Mouse (Mus musculus): ENCODE measurements around the gene Trabd2b. TPM values are rescaled to one million over a fixed set of nuclear protein-coding genes. Genes with fewer than 3 reads are reported as not detected.

Trabd2b gene
- total and polyA plus RNA-seq, 3 experiments, result not detected

DNA sequence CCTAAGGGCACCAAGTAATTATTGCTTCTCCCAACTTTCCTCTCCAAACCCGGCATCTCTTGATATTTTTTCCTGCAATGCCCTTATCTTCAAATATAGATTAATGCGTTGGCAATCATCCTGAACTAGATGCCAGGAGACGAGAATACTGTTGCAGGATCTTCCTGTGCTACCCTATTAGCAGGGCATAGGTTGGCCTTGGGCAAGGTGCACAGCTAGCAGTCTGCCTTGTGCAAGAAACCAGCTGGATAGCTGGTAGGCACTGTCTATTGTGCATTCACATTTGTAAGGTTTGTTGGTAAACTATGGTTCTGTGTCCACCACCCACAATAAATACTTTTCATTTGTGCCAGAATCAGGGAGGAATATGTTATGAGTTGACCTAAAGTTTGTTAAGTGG lies 992 bp downstream of the Trabd2b start:
- Histone ChIP-seq H3K36me3 (ENCODE audit: control insufficient read depth in 1 of 2, insufficient read depth in 2 of 2, low read length in 2 of 2) (no peaks in the 10 kb centered on the region), H3K9me3 (replicated peaks; ENCODE audit: insufficient read depth, low read length) (no peaks in the 10 kb centered on the region), H3K4me1 (ENCODE audit: control insufficient read depth in 1 of 2, insufficient read depth in 2 of 2, low read length in 2 of 2) (no peaks in the 10 kb centered on the region), H3K9ac (ENCODE audit: control insufficient read depth, low read depth, low read length, poor library complexity, severe bottlenecking) (no peak overlapping the region), H3K27ac (ENCODE audit: control insufficient read depth, low read depth, low read length) (no peak overlapping the region), H3K79me2 (ENCODE audit: control insufficient read depth, insufficient read depth, low read length, poor library complexity) (no peaks in the 10 kb centered on the region), H3K27me3 (ENCODE audit: control insufficient read depth in 1 of 2, insufficient read depth in 2 of 2, low read length in 2 of 2) (no peaks in the 10 kb centered on the region), H3K4me3 (ENCODE audit: control insufficient read depth in 1 of 2, insufficient read depth in 1 of 2, low read depth in 2 of 2, low read length in 2 of 2) (no peak overlapping the region)
- TF ChIP-seq USF1 (IDR thresholded peaks at IDR 0.05; ENCODE audit: low read depth, low read length) (no peak), TCF12 (IDR thresholded peaks at IDR 0.05; ENCODE audit: low read depth, low read length) (no peak), POLR2AphosphoS5 (IDR thresholded peaks at IDR 0.05; ENCODE audit: borderline replicate concordance, low read depth, low read length) (no peak), MXI1 (IDR thresholded peaks at IDR 0.05; ENCODE audit: low read depth, low read length) (no peak), NRF1 (IDR thresholded peaks at IDR 0.05; ENCODE audit: insufficient read depth, low read depth, low read length, poor library complexity, severe bottlenecking) (no peak), MYB (IDR thresholded peaks at IDR 0.05; ENCODE audit: low read depth, low read length) (no peak), MYC (IDR thresholded peaks at IDR 0.05; ENCODE audit: low read depth, low read length) (no peak), TBP (IDR thresholded peaks at IDR 0.05; ENCODE audit: low read depth, low read length) (no peak), MAZ (IDR thresholded peaks at IDR 0.05; ENCODE audit: low read depth, low read length) (no peak), USF2 (IDR thresholded peaks at IDR 0.05; ENCODE audit: borderline replicate concordance in 1 of 2, insufficient read depth in 1 of 2, low read depth in 1 of 2, low read length in 2 of 2) (no peak), NELFE (IDR thresholded peaks at IDR 0.05; ENCODE audit: low read depth, low read length) (no peak), GATA1 (IDR thresholded peaks at IDR 0.05; ENCODE audit: low read depth, low read length) (no peak), MAFK (IDR thresholded peaks at IDR 0.05; ENCODE audit: borderline replicate concordance, low read depth, low read length) (no peak), SMC3 (IDR thresholded peaks at IDR 0.05; ENCODE audit: low read depth, low read length) (no peak), POLR2A (IDR thresholded peaks at IDR 0.05; ENCODE audit: control insufficient read depth in 1 of 2, insufficient read depth in 1 of 2, low read depth in 1 of 2, low read length in 2 of 2, poor library complexity in 1 of 2) (no peak)
- no peak for DNase-seq (ENCODE audit: low read depth, low spot score)

DNA sequence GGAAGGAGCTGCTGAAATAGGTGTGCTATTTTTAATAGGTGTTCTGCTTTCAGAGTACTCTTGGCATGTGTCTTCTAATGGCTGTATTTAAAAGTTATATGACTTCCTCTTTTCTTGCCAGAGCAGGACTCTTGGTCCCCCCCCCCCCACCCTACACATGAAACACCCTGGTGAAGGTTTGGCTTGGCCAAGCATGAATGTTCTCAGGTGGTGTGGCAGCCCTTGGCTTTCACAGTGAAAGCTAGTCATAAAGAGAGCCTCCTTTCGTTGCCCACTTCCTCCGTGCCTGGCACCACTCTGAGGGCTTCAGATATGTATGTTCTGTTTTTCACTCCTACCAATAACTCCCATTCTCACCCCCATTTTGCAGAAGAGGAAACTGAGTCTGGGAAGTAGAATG lies 1.8 kb downstream of the Trabd2b start:
- Histone ChIP-seq H3K4me1 (ENCODE audit: control insufficient read depth in 1 of 2, insufficient read depth in 2 of 2, low read length in 2 of 2) (no peaks in the 10 kb centered on the region), H3K9me3 (replicated peaks; ENCODE audit: insufficient read depth, low read length) (no peaks in the 10 kb centered on the region), H3K27me3 (ENCODE audit: control insufficient read depth in 1 of 2, insufficient read depth in 2 of 2, low read length in 2 of 2) (no peaks in the 10 kb centered on the region), H3K36me3 (ENCODE audit: control insufficient read depth in 1 of 2, insufficient read depth in 2 of 2, low read length in 2 of 2) (no peaks in the 10 kb centered on the region), H3K79me2 (ENCODE audit: control insufficient read depth, insufficient read depth, low read length, poor library complexity) (no peaks in the 10 kb centered on the region), H3K9ac (ENCODE audit: control insufficient read depth, low read depth, low read length, poor library complexity, severe bottlenecking) (no peak overlapping the region), H3K4me3 (ENCODE audit: control insufficient read depth in 1 of 2, insufficient read depth in 1 of 2, low read depth in 2 of 2, low read length in 2 of 2) (no peak overlapping the region), H3K27ac (ENCODE audit: control insufficient read depth, low read depth, low read length) (no peak overlapping the region)
- no peak for TF ChIP-seq HCFC1 (IDR thresholded peaks at IDR 0.05; ENCODE audit: low read depth, low read length)
- TF ChIP-seq ETS1 (IDR thresholded peaks at IDR 0.05; ENCODE audit: low read depth, low read length), result no peak
- TF ChIP-seq POLR2AphosphoS5 (IDR thresholded peaks at IDR 0.05; ENCODE audit: borderline replicate concordance, low read depth, low read length), result no peak
- TF ChIP-seq MXI1 (IDR thresholded peaks at IDR 0.05; ENCODE audit: low read depth, low read length), result no peak
- no peak for TF ChIP-seq EP300 (IDR thresholded peaks at IDR 0.05; ENCODE audit: low read depth in 1 of 2, low read length in 2 of 2)
- TF ChIP-seq MYC (IDR thresholded peaks at IDR 0.05; ENCODE audit: low read depth, low read length), result no peak
- TF ChIP-seq SIN3A (IDR thresholded peaks at IDR 0.05; ENCODE audit: low read length), result no peak
- no peak for TF ChIP-seq MAZ (IDR thresholded peaks at IDR 0.05; ENCODE audit: low read depth, low read length)
- no peak for TF ChIP-seq CTCF (IDR thresholded peaks at IDR 0.05 in 2 of 3, conservative IDR thresholded peaks at IDR 0.05 in 1 of 3; ENCODE audit: control insufficient read depth in 1 of 3, insufficient read depth in 1 of 3, low read depth in 2 of 3, low read length in 3 of 3, poor library complexity in 1 of 3, severe bottlenecking in 1 of 3)
- TF ChIP-seq USF1 (IDR thresholded peaks at IDR 0.05; ENCODE audit: low read depth, low read length), result no peak
- no peak for TF ChIP-seq POLR2A (IDR thresholded peaks at IDR 0.05; ENCODE audit: control insufficient read depth in 1 of 2, insufficient read depth in 1 of 2, low read depth in 1 of 2, low read length in 2 of 2, poor library complexity in 1 of 2)
- TF ChIP-seq RCOR1 (IDR thresholded peaks at IDR 0.05; ENCODE audit: low read depth, low read length), result no peak
- TF ChIP-seq MEF2A (IDR thresholded peaks at IDR 0.05; ENCODE audit: extremely low read depth, insufficient replicate concordance, low read depth, low read length, poor library complexity, severe bottlenecking), result no peak
- no peak for TF ChIP-seq RAD21 (IDR thresholded peaks at IDR 0.05; ENCODE audit: low read depth, low read length)
- no peak for DNase-seq (ENCODE audit: low read depth, low spot score)
